Comparison of ENCODE assay signal across 8 mouse cellular contexts in genomic region chr19:29047334-29048170, GRCm38 (mm10). TPM values are rescaled to one million over a fixed set of nuclear protein-coding genes. Genes with fewer than 3 reads are reported as not detected.
DNase-seq lines count a peak whose midpoint lies in the region; ATAC-seq lines count a peak whose summit lies in the region.

Gene Ak3 (minus strand): TSS chr19:29047961.

- H3K9me3 ChIP-seq in hindbrain, embryonic 10.5 days, result no peaks in the 10 kb centered on the region
- H3K9me3 ChIP-seq in lung, embryonic 16.5 days (ENCODE audit: control insufficient read depth, low read length), result no peaks in the 10 kb centered on the region

- H3K9ac ChIP-seq in lung, embryonic 16.5 days (ENCODE audit: low read length), result peak within 1 kb of the TSS; percentile 97

- peak within 1 kb of the TSS; percentile 97 for H3K27ac ChIP-seq in hindbrain, embryonic 10.5 days
- H3K27ac ChIP-seq in lung, embryonic 16.5 days (ENCODE audit: low read length), result peak within 1 kb of the TSS; percentile 93

- H3K4me2 ChIP-seq in lung, embryonic 16.5 days (ENCODE audit: low read depth, low read length), result peak within 1 kb of the TSS; percentile 77

- peak within 1 kb of the TSS; percentile 83 for H3K4me3 ChIP-seq in hindbrain, embryonic 10.5 days
- peak within 1 kb of the TSS; percentile 92 for H3K4me3 ChIP-seq in lung, embryonic 16.5 days (ENCODE audit: low read length)

- no peaks in the 10 kb centered on the region for H3K36me3 ChIP-seq in hindbrain, embryonic 10.5 days
- H3K36me3 ChIP-seq in lung, embryonic 16.5 days (ENCODE audit: control insufficient read depth, insufficient read depth, low read length), result no peaks in the 10 kb centered on the region

- under 1% methylated on average over 68 of the region's 68 CpGs for WGBS in hindbrain, embryonic 10.5 days
- WGBS in lung, embryonic 16.5 days, result under 1% methylated on average over 64 of the region's 68 CpGs

- DNase-seq in Muller cell, postnatal 12 days (ENCODE audit: inconsistent ontology term), result peak; percentile 82
- DNase-seq in cerebellum, adult 9-11 months, result peak; percentile 81
- peak; percentile 70 to 71 for DNase-seq in frontal cortex, postnatal 10 days (ENCODE audit: low spot score in 2 of 2)
- DNase-seq in hindbrain, embryonic 10.5 days (ENCODE audit: low spot score), result peak; percentile 80
- peak; percentile 72 to 81 for DNase-seq in layer of hippocampus, postnatal 10 days (ENCODE audit: low spot score in 2 of 2)
- peak; percentile 78 for DNase-seq in ovary, adult 18-20 months (ENCODE audit: low spot score)
- peak; percentile 80 for DNase-seq in thymus, postnatal 0 days (ENCODE audit: low spot score)

- peak; percentile 91 for ATAC-seq in lung, embryonic 16.5 days (ENCODE audit: low read depth)

- no peaks in the 10 kb centered on the region for H3K27me3 ChIP-seq in hindbrain, embryonic 10.5 days (ENCODE audit: insufficient read depth, poor library complexity, severe bottlenecking)
- no peaks in the 10 kb centered on the region for H3K27me3 ChIP-seq in lung, embryonic 16.5 days (ENCODE audit: control insufficient read depth, insufficient read depth, low read depth, low read length)

- H3K4me1 ChIP-seq in hindbrain, embryonic 10.5 days (replicated peaks), result peaks cover 49% of the 10 kb centered on the region
- peaks cover 25% of the 10 kb centered on the region for H3K4me1 ChIP-seq in lung, embryonic 16.5 days (replicated peaks; ENCODE audit: control insufficient read depth, insufficient read depth, low read length)

RNA-seq across cellular contexts. Expression of gene Ak3, which starts in this region (rescaled TPM):
- polyA plus RNA-seq in hindbrain, embryonic 10.5 days (2016; fragmentation: Nextera tagmentation; extraction: Ambion mirVana), result 65.4 and 72.9 TPM in 2 replicates
- total RNA-seq in layer of hippocampus, postnatal 10 days (2021), result 10 to 100 TPM; 40.4 to 46.4 TPM
- polyA plus RNA-seq in lung, embryonic 16.5 days (2015; fragmentation: Nextera tagmentation; extraction: Ambion mirVana), result 79.7 and 80.8 TPM in 2 replicates
- polyA plus RNA-seq in thymus, postnatal 0 days (2015; fragmentation: Nextera tagmentation; extraction: Ambion mirVana), result 56.1 and 59.4 TPM in 2 replicates

Comparison
In these comparisons a context has a peak if more than half of its experiments do, and no peak if none do; other contexts are left out.
1. Peak in every context shown above with its lines: DNase-seq, ATAC-seq, H3K4me3 ChIP-seq and H3K27ac ChIP-seq.